Mouse (Mus musculus): Measurements from ENCODE around the gene Ms4a4c. TPM values are rescaled to one million over a fixed set of nuclear protein-coding genes. Genes with fewer than 3 reads are reported as not detected.

Ms4a4c gene
- 0.30 TPM in 1 of 2 replicates, not detected in the other for polyA plus RNA-seq (2014; fragmentation: Nextera tagmentation; extraction: Ambion mirVana)

DNA sequence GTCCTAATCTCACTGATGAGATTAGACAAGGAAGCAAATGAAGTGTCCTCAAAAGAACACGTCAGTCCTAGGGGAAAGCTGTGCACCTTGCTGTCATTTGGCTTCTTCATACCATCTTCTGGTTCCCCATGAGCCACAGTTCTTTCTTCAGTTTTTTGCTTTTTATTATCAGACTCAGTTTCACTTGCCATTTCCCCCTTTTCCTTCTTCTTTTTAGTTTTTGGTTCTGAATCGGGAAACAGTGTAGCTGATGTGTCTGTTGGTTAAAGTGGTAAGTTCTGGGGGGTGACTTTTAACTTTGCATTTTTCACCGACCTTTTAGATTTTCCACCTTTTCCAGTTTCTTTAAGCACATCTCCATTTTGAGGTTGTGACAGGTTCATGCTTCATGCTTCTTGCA is at the start of gene Ms4a4c:
Gene Ms4a4c, plus strand, starts transcription at position 244 of the 400 bp plus-strand sequence.
- DNase-seq (ENCODE audit: low spot score): no peak
- Histone ChIP-seq H3K4me1 (ENCODE audit: control insufficient read depth, insufficient read depth, low read length) (no peaks in the 10 kb centered on the region), H3K27me3 (ENCODE audit: control insufficient read depth, insufficient read depth, low read length) (no peaks in the 10 kb centered on the region), H3K36me3 (ENCODE audit: control insufficient read depth, insufficient read depth, low read length) (no peaks in the 10 kb centered on the region), H3K4me2 (ENCODE audit: low read depth, severe bottlenecking) (no peak within 1 kb of the TSS), H3K4me3 (ENCODE audit: low read depth, low read length) (no peak within 1 kb of the TSS), H3K9me3 (ENCODE audit: control insufficient read depth, low read length) (no peaks in the 10 kb centered on the region), H3K27ac (replicated peaks; ENCODE audit: low read depth, low read length) (no peak within 1 kb of the TSS), H3K9ac (ENCODE audit: low read length) (no peak within 1 kb of the TSS)
- 85% methylated on average over 3 of the region's 3 CpGs for WGBS
- no peak for ATAC-seq (ENCODE audit: insufficient number of reproducible peaks, low FRiP score, low TSS enrichment, low read depth)

DNA sequence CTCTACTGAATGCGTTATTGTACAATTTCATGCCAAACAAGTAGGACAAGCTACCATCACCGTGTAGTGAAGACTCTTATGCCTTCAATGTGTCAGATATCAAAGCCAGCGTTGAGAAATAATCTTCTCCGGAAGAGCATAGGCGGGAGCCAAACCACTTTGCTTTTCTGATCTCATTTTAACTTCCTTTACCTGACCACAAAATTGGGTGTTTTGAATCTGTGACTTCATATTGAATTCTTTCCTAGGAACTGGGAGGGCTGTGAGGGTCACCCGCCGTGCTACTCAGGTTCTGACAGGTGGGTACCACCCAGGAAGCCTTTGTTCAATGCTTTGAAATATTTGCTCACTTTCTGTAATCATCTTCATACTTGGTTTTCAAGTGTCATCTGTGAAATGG is 48.8 kb upstream of the Ms4a4c start:
- Histone ChIP-seq H3K9ac (ENCODE audit: low read length) (no peak overlapping the region), H3K9me3 (ENCODE audit: control insufficient read depth, low read length) (no peaks in the 10 kb centered on the region), H3K4me3 (ENCODE audit: low read depth, low read length) (no peak overlapping the region), H3K36me3 (ENCODE audit: control insufficient read depth, insufficient read depth, low read length) (no peaks in the 10 kb centered on the region), H3K27ac (replicated peaks; ENCODE audit: low read depth, low read length) (no peak overlapping the region), H3K27me3 (ENCODE audit: control insufficient read depth, insufficient read depth, low read length) (no peaks in the 10 kb centered on the region), H3K4me2 (ENCODE audit: low read depth, severe bottlenecking) (no peak overlapping the region), H3K4me1 (ENCODE audit: control insufficient read depth, insufficient read depth, low read length) (no peaks in the 10 kb centered on the region)
- DNase-seq (ENCODE audit: low spot score): no peak
- ATAC-seq (ENCODE audit: insufficient number of reproducible peaks, low FRiP score, low TSS enrichment, low read depth): no peak
- 81% methylated on average over 7 of the region's 7 CpGs for WGBS

DNA sequence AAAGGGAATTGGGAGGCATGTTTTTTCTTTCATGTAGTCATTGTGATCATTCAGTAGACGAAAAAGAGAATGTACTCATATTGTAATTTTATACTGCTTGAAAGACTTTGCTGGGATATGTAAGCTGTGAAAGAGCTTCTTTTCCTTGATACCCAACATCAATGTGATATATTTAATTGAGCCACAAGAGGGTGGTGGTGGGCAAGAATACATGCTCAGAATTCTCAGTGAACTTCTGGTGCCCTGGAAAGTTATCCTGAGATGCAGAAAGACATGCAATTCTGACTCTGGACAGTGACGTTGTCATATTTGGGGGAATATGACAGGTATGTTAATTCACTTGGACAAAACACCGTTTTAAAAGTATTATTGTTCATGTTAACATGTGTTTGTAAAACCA is 44.5 kb upstream of the Ms4a4c start:
- ATAC-seq (ENCODE audit: insufficient number of reproducible peaks, low FRiP score, low TSS enrichment, low read depth): no peak
- 69% methylated on average over 3 of the region's 3 CpGs for WGBS
- H3K9me3 ChIP-seq (ENCODE audit: control insufficient read depth, low read length): no peaks in the 10 kb centered on the region
- no peaks in the 10 kb centered on the region for H3K4me1 ChIP-seq (ENCODE audit: control insufficient read depth, insufficient read depth, low read length)
- H3K9ac ChIP-seq (ENCODE audit: low read length): no peak overlapping the region
- H3K36me3 ChIP-seq (ENCODE audit: control insufficient read depth, insufficient read depth, low read length): no peaks in the 10 kb centered on the region
- H3K4me3 ChIP-seq (ENCODE audit: low read depth, low read length): no peak overlapping the region
- H3K27ac ChIP-seq (replicated peaks; ENCODE audit: low read depth, low read length): no peak overlapping the region
- no peaks in the 10 kb centered on the region for H3K27me3 ChIP-seq (ENCODE audit: control insufficient read depth, insufficient read depth, low read length)
- no peak overlapping the region for H3K4me2 ChIP-seq (ENCODE audit: low read depth, severe bottlenecking)
- DNase-seq (ENCODE audit: low spot score): no peak

DNA sequence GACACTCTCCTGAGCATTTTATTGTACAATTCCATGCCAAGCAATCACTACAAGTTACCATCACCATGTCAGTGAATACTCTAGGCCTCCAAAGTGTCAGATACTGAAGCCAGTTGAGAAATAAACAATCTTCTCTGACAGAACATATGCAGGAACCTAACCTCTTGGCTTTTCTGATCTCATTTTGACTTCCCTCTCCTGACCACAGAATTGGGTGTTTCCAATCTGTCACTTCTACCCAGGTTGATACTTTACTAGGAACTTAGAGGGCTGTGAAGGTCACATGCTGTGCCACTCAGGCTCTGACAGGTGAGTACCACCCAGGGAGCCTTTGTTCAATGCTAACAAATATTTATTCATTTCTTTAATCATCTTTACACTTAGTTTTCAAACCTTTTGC is 42.6 kb upstream of the Ms4a4c start:
- ATAC-seq (ENCODE audit: insufficient number of reproducible peaks, low FRiP score, low TSS enrichment, low read depth): no peak
- no peaks in the 10 kb centered on the region for H3K27me3 ChIP-seq (ENCODE audit: control insufficient read depth, insufficient read depth, low read length)

DNA sequence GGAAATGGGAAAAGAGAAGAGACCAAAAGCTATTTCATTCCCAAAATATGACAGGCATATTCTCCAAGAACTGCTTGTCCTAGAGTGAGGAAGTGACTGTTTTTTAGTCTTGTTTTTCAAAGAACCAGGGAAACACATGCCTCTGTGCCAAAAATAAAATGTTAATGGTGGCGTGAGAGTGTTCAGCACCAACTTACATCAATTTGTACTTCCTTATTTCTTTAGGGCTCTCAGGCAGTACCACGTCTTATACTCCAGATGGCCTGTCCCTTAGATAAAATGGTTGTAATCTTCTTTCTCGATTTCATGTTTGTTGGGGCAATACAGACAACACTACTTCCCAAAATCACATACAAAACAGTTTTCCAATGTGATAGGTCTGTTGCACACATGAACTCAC is 36.3 kb upstream of the Ms4a4c start:
- no peak overlapping the region for H3K9ac ChIP-seq (ENCODE audit: low read length)
- H3K27me3 ChIP-seq (ENCODE audit: control insufficient read depth, insufficient read depth, low read length): no peaks in the 10 kb centered on the region
- no peak overlapping the region for H3K4me3 ChIP-seq (ENCODE audit: low read depth, low read length)
- no peaks in the 10 kb centered on the region for H3K4me1 ChIP-seq (ENCODE audit: control insufficient read depth, insufficient read depth, low read length)
- no peaks in the 10 kb centered on the region for H3K9me3 ChIP-seq (ENCODE audit: control insufficient read depth, low read length)
- no peak overlapping the region for H3K27ac ChIP-seq (replicated peaks; ENCODE audit: low read depth, low read length)
- ATAC-seq (ENCODE audit: insufficient number of reproducible peaks, low FRiP score, low TSS enrichment, low read depth) (no peak), DNase-seq (ENCODE audit: low spot score) (no peak)
- H3K4me2 ChIP-seq (ENCODE audit: low read depth, severe bottlenecking): no peak overlapping the region
- no peaks in the 10 kb centered on the region for H3K36me3 ChIP-seq (ENCODE audit: control insufficient read depth, insufficient read depth, low read length)
- 78% methylated on average over 3 of the region's 3 CpGs for WGBS

More for the DNA sequence above, 42.6 kb upstream of the Ms4a4c start:
- Histone ChIP-seq H3K36me3 (ENCODE audit: control insufficient read depth, insufficient read depth, low read length) (no peaks in the 10 kb centered on the region), H3K27ac (replicated peaks; ENCODE audit: low read depth, low read length) (no peak overlapping the region), H3K9me3 (ENCODE audit: control insufficient read depth, low read length) (no peaks in the 10 kb centered on the region), H3K4me3 (ENCODE audit: low read depth, low read length) (no peak overlapping the region), H3K9ac (ENCODE audit: low read length) (no peak overlapping the region), H3K4me1 (ENCODE audit: control insufficient read depth, insufficient read depth, low read length) (no peaks in the 10 kb centered on the region), H3K4me2 (ENCODE audit: low read depth, severe bottlenecking) (no peak overlapping the region)
- no peak for DNase-seq (ENCODE audit: low spot score)

DNA sequence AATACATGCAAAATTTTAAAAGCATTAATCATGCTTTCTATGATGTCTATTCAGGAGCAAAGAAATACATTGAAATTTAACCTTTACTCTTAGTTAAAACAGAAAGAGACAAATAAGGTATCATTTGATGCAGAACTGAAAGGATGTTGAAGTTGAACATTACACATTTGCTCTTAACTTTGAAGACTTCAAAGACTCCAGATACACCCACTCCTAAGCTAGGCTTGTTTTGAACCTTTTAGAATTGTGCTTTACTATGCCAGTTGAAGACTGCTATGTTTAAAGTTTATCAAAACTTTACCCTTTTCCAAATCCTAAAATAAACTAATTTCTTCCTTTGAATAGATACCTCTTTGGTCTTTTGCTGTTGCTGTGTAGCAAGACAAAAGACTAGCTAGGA is 33.4 kb upstream of the Ms4a4c start:
- Histone ChIP-seq H3K4me3 (ENCODE audit: low read depth, low read length) (no peak overlapping the region), H3K9ac (ENCODE audit: low read length) (no peak overlapping the region), H3K27ac (replicated peaks; ENCODE audit: low read depth, low read length) (no peak overlapping the region), H3K27me3 (ENCODE audit: control insufficient read depth, insufficient read depth, low read length) (no peaks in the 10 kb centered on the region), H3K9me3 (ENCODE audit: control insufficient read depth, low read length) (no peaks in the 10 kb centered on the region), H3K4me1 (ENCODE audit: control insufficient read depth, insufficient read depth, low read length) (no peaks in the 10 kb centered on the region), H3K36me3 (ENCODE audit: control insufficient read depth, insufficient read depth, low read length) (no peaks in the 10 kb centered on the region), H3K4me2 (ENCODE audit: low read depth, severe bottlenecking) (no peak overlapping the region)
- DNase-seq (ENCODE audit: low spot score): no peak
- ATAC-seq (ENCODE audit: insufficient number of reproducible peaks, low FRiP score, low TSS enrichment, low read depth): no peak

DNA sequence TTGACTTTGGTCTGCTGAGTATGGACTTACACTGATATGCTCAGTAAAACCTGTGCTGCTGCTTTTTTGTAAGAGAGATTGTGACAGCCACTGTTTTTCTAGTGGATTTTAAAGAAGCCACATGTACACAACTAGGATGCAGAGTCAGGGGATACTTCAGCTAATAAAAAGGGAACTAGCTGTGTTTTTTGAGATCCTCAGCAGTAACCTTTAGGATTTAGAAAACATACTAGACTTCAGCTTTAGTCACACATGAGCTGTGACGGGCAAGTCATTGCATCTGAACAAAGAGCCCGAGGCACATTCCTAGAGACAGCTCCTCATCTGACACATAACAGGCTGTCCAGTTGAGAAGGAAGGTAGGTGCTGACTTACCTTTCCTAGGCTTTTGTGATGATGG is 29.3 kb upstream of the Ms4a4c start, which contains the start of gene Ms4a4a:
Gene Ms4a4a, plus strand, starts transcription at position 251 of the 400 bp plus-strand sequence.
- H3K9ac ChIP-seq (ENCODE audit: low read length): no peak within 1 kb of the TSS
- 82% methylated on average over 2 of the region's 2 CpGs for WGBS
- H3K27me3 ChIP-seq (ENCODE audit: control insufficient read depth, insufficient read depth, low read length): no peaks in the 10 kb centered on the region
- H3K9me3 ChIP-seq (ENCODE audit: control insufficient read depth, low read length): no peaks in the 10 kb centered on the region
- H3K4me2 ChIP-seq (ENCODE audit: low read depth, severe bottlenecking): no peak within 1 kb of the TSS
- H3K36me3 ChIP-seq (ENCODE audit: control insufficient read depth, insufficient read depth, low read length): no peaks in the 10 kb centered on the region
- H3K4me1 ChIP-seq (ENCODE audit: control insufficient read depth, insufficient read depth, low read length): no peaks in the 10 kb centered on the region
- ATAC-seq (ENCODE audit: insufficient number of reproducible peaks, low FRiP score, low TSS enrichment, low read depth) (no peak), DNase-seq (ENCODE audit: low spot score) (no peak)
- no peak within 1 kb of the TSS for H3K4me3 ChIP-seq (ENCODE audit: low read depth, low read length)
- no peak within 1 kb of the TSS for H3K27ac ChIP-seq (replicated peaks; ENCODE audit: low read depth, low read length)

DNA sequence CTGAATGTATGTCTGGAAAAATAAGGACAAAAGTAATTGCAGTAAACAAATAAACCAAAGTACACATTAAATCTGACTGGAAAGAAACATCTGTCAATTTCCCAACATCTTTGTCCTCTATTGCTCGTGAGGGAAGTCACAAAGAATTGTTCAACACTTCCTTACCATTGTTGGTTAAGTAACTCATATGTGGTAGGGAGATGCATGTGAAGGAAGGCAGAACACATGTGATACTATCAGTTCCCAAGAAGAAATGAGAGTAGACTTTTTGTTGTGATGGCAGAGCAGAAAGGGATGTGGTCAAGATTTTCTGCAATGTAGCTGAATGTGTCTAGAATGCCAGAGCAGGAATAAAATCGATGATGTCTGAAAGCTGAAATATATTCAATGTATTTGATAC is 28.2 kb upstream of the Ms4a4c start:
- Histone ChIP-seq H3K4me2 (ENCODE audit: low read depth, severe bottlenecking) (no peak overlapping the region), H3K9ac (ENCODE audit: low read length) (no peak overlapping the region), H3K9me3 (ENCODE audit: control insufficient read depth, low read length) (no peaks in the 10 kb centered on the region), H3K27me3 (ENCODE audit: control insufficient read depth, insufficient read depth, low read length) (no peaks in the 10 kb centered on the region), H3K4me1 (ENCODE audit: control insufficient read depth, insufficient read depth, low read length) (no peaks in the 10 kb centered on the region), H3K36me3 (ENCODE audit: control insufficient read depth, insufficient read depth, low read length) (no peaks in the 10 kb centered on the region), H3K4me3 (ENCODE audit: low read depth, low read length) (no peak overlapping the region), H3K27ac (replicated peaks; ENCODE audit: low read depth, low read length) (no peak overlapping the region)
- 84% methylated on average over 2 of the region's 2 CpGs for WGBS
- ATAC-seq (ENCODE audit: insufficient number of reproducible peaks, low FRiP score, low TSS enrichment, low read depth) (no peak), DNase-seq (ENCODE audit: low spot score) (no peak)

DNA sequence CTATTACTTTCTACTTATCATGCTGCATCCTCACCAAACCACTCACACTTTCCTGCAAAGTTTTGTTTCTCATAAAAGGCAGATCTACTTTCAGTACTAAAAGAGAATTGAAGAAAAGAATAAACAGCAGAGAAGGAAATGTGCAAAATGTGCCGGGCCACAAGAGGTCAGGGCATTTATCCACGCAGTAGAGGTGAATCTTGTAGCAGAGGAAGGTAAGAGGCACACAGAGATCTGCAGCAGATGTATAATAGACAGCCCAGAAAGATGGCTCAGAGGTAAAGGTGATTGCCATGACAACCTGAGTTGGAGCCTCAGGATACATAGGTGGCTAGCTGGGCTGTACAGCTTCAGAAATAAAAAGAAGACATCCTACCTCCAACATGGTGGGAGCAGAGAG is 17.5 kb upstream of the Ms4a4c start:
- no peak overlapping the region for H3K27ac ChIP-seq (replicated peaks; ENCODE audit: low read depth, low read length)
- WGBS: 89% methylated on average over 2 of the region's 2 CpGs
- no peaks in the 10 kb centered on the region for H3K27me3 ChIP-seq (ENCODE audit: control insufficient read depth, insufficient read depth, low read length)
- H3K9me3 ChIP-seq (ENCODE audit: control insufficient read depth, low read length): no peaks in the 10 kb centered on the region
- H3K4me3 ChIP-seq (ENCODE audit: low read depth, low read length): no peak overlapping the region
- no peak for DNase-seq (ENCODE audit: low spot score)
- no peak overlapping the region for H3K9ac ChIP-seq (ENCODE audit: low read length)
- no peaks in the 10 kb centered on the region for H3K4me1 ChIP-seq (ENCODE audit: control insufficient read depth, insufficient read depth, low read length)
- H3K4me2 ChIP-seq (ENCODE audit: low read depth, severe bottlenecking): no peak overlapping the region
- no peak for ATAC-seq (ENCODE audit: insufficient number of reproducible peaks, low FRiP score, low TSS enrichment, low read depth)
- H3K36me3 ChIP-seq (ENCODE audit: control insufficient read depth, insufficient read depth, low read length): no peaks in the 10 kb centered on the region
